Mouse (Mus musculus): ENCODE results near the gene Btaf1.

GRCm38 (mm10) chr19:37059623-37060022 lies 133.7 kb downstream of the Btaf1 start:
- no peak for TF ChIP-seq POLR2A (IDR thresholded peaks at IDR 0.05; ENCODE audit: insufficient read depth, low read length)
- TF ChIP-seq CTCF (IDR thresholded peaks at IDR 0.05; ENCODE audit: low read depth, low read length), result no peak

All from ES-Bruce4 (cell line).